ENCODE assay signal across 16 mouse cellular contexts in the genomic region with DNA sequence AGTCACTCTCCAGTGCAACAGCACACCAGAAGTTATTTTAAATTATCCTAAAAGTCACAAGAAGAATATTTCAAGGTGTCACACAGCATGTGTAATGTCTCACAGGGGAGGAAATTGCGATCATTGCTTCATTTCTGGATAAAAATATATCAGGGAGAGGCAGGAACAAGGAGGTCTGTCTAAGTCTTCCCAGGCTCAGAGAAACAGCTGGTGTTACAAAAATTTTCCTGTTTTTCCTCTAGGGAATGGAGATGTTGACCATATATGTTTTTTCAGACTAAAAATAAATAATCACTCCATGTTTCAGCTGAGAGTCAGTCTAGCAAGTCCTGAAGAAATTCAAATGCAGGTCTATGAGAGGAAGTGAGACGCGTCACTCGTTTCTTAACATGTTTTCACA.
A peak's percentile ranks its signal among the peaks of the same experiment; 100 is the strongest.
DNase-seq lines count a peak whose midpoint lies in the region; ATAC-seq and TF ChIP-seq lines count a peak whose summit lies in the region.
"Had no signal": no experiment of that assay in that cellular context is flagged by ENCODE, and none has a peak within 500 bp of the region (broad histone marks: within the 10 kb centered on the region; RNA-seq: fewer than 3 reads in every experiment).

No protein-coding gene starts in this region.

- TF ChIP-seq POLR2A in heart, adult 2 months (IDR thresholded peaks at IDR 0.05; ENCODE audit: insufficient read depth, low read depth, low read length): no peak
- no peak for TF ChIP-seq POLR2A in kidney, adult 2 months (IDR thresholded peaks at IDR 0.05; ENCODE audit: low read depth, low read length)

- intact Hi-C loops in heart, adult 2 months (cut with DNase I): no loop called here

- H3K9me3 ChIP-seq in kidney, embryonic 14.5 days (ENCODE audit: control insufficient read depth, low read length): no peaks in the 10 kb centered on the region
- H3K9me3 ChIP-seq in lung, postnatal 0 days (ENCODE audit: low read length): no peaks in the 10 kb centered on the region
- H3K9me3 ChIP-seq: embryonic facial prominence, embryonic 12.5 days; forebrain, embryonic 15.5 days; hindbrain, embryonic 13.5 days had no signal

- H3K79me2 ChIP-seq in heart, adult 2 months (replicated peaks; ENCODE audit: control insufficient read depth, insufficient read depth, low read length): no peaks in the 10 kb centered on the region

- no peaks in the 10 kb centered on the region for H3K36me3 ChIP-seq in heart, adult 2 months (ENCODE audit: control insufficient read depth, insufficient read depth, low read length)
- H3K36me3 ChIP-seq in kidney, embryonic 14.5 days (ENCODE audit: control insufficient read depth, insufficient read depth, low read length): no peaks in the 10 kb centered on the region
- no peaks in the 10 kb centered on the region for H3K36me3 ChIP-seq in kidney, adult 2 months (ENCODE audit: control insufficient read depth, insufficient read depth, low read length)
- no peaks in the 10 kb centered on the region for H3K36me3 ChIP-seq in lung, postnatal 0 days (ENCODE audit: insufficient read depth, low read length)
- H3K36me3 ChIP-seq: embryonic facial prominence, embryonic 12.5 days; forebrain, embryonic 15.5 days; hindbrain, embryonic 13.5 days had no signal

- no peak overlapping the region for H3K4me3 ChIP-seq in heart, adult 2 months
- no peak overlapping the region for H3K4me3 ChIP-seq in kidney, embryonic 14.5 days (ENCODE audit: low read length)
- H3K4me3 ChIP-seq in kidney, adult 2 months (ENCODE audit: insufficient read depth, low read depth, low read length): no peak overlapping the region
- H3K4me3 ChIP-seq in lung, postnatal 0 days (ENCODE audit: low read depth, low read length): no peak overlapping the region
- H3K4me3 ChIP-seq: embryonic facial prominence, embryonic 12.5 days; forebrain, embryonic 15.5 days; hindbrain, embryonic 13.5 days had no signal

- no peaks in the 10 kb centered on the region; the same call in 1 of the 2 replicates for H3K4me1 ChIP-seq in heart, adult 2 months (ENCODE audit: control insufficient read depth, insufficient read depth, low read length)
- no peaks in the 10 kb centered on the region for H3K4me1 ChIP-seq in kidney, embryonic 14.5 days (ENCODE audit: control insufficient read depth, insufficient read depth, low read length)
- no peaks in the 10 kb centered on the region for H3K4me1 ChIP-seq in kidney, adult 2 months (ENCODE audit: control insufficient read depth, insufficient read depth, low read length)
- no peaks in the 10 kb centered on the region for H3K4me1 ChIP-seq in lung, postnatal 0 days (ENCODE audit: insufficient read depth, low read depth, low read length)
- H3K4me1 ChIP-seq: embryonic facial prominence, embryonic 12.5 days; forebrain, embryonic 15.5 days; hindbrain, embryonic 13.5 days had no signal

- H3K4me2 ChIP-seq in kidney, embryonic 14.5 days (replicated peaks; ENCODE audit: low read depth, low read length): no peak overlapping the region
- no peak overlapping the region for H3K4me2 ChIP-seq in lung, postnatal 0 days (replicated peaks; ENCODE audit: low read depth, low read length)
- H3K4me2 ChIP-seq: embryonic facial prominence, embryonic 12.5 days; forebrain, embryonic 15.5 days; hindbrain, embryonic 13.5 days had no signal

- 0 out of 2 replicates have a peak, but pooled peaks have one; percentile 43 for ATAC-seq in kidney, embryonic 14.5 days (ENCODE audit: low FRiP score, low TSS enrichment)
- no peak for ATAC-seq in lung, postnatal 0 days
- ATAC-seq: forebrain, embryonic 15.5 days; hindbrain, postnatal 0 days had no signal

- no peak for DNase-seq in heart, adult 2 months
- DNase-seq in heart, postnatal 4 days: no peak
- DNase-seq in kidney, adult 2 months: no peak
- DNase-seq in lung, postnatal 0 days (ENCODE audit: low spot score): peak; percentile 25
- no peak for DNase-seq in lung, postnatal 36 days
- DNase-seq in right cerebral cortex, adult 18-20 months: no peak
- DNase-seq: adrenal gland, postnatal 10 days; cerebellum, adult 11-12 months; cerebellum, adult 9-10 months; cerebellum, postnatal 25 days; gastrocnemius, postnatal 36 days had no signal

- H3K27me3 ChIP-seq in heart, adult 2 months (ENCODE audit: control insufficient read depth, insufficient read depth, low read length): no peaks in the 10 kb centered on the region
- no peaks in the 10 kb centered on the region for H3K27me3 ChIP-seq in kidney, embryonic 14.5 days (ENCODE audit: control insufficient read depth, insufficient read depth, low read length)
- H3K27me3 ChIP-seq in kidney, adult 2 months (replicated peaks; ENCODE audit: control insufficient read depth, insufficient read depth, low read length): no peaks in the 10 kb centered on the region
- H3K27me3 ChIP-seq in lung, postnatal 0 days (replicated peaks; ENCODE audit: insufficient read depth, low read length): no peaks in the 10 kb centered on the region
- H3K27me3 ChIP-seq: embryonic facial prominence, embryonic 12.5 days; forebrain, embryonic 15.5 days; hindbrain, embryonic 13.5 days had no signal

- 40% methylated on average over 4 of the region's 4 CpGs for WGBS in heart, adult 2 months
- 59% methylated on average over 4 of the region's 4 CpGs for WGBS in kidney, embryonic 14.5 days
- 71% methylated on average over 4 of the region's 4 CpGs for WGBS in kidney, adult 2 months
- WGBS in lung, postnatal 0 days: 61% methylated on average over 4 of the region's 4 CpGs

- TF ChIP-seq EP300 in heart, adult 2 months (IDR thresholded peaks at IDR 0.05; ENCODE audit: insufficient read depth, low read depth, low read length): no peak
- TF ChIP-seq EP300 in lung, postnatal 0 days (IDR thresholded peaks at IDR 0.05): 0 out of 2 replicates have a peak, but pooled peaks have one; percentile 21

- H3K27ac ChIP-seq in heart, adult 2 months: peak overlapping the region; percentile 36
- H3K27ac ChIP-seq in kidney, embryonic 14.5 days (ENCODE audit: low read depth, low read length): no peak overlapping the region
- no peak overlapping the region for H3K27ac ChIP-seq in kidney, adult 2 months (ENCODE audit: insufficient read depth, low read depth, low read length)
- no peak overlapping the region for H3K27ac ChIP-seq in lung, postnatal 0 days (ENCODE audit: low read length)
- H3K27ac ChIP-seq: embryonic facial prominence, embryonic 12.5 days; forebrain, embryonic 15.5 days; hindbrain, embryonic 13.5 days; hindbrain, postnatal 0 days had no signal

- H3K9ac ChIP-seq in heart, adult 2 months (ENCODE audit: low read depth, low read length): no peak overlapping the region
- H3K9ac ChIP-seq in kidney, embryonic 14.5 days (ENCODE audit: low read depth, low read length): no peak overlapping the region
- H3K9ac ChIP-seq in lung, postnatal 0 days (replicated peaks; ENCODE audit: low read depth): no peak overlapping the region
- H3K9ac ChIP-seq: embryonic facial prominence, embryonic 12.5 days; forebrain, embryonic 15.5 days; hindbrain, embryonic 13.5 days had no signal

- TF ChIP-seq CTCF in heart, adult 2 months (IDR thresholded peaks at IDR 0.05): no peak
- no peak for TF ChIP-seq CTCF in kidney, adult 2 months (conservative IDR thresholded peaks at IDR 0.05; ENCODE audit: insufficient read depth, insufficient read length, low read depth, low read length)
- no peak for TF ChIP-seq CTCF in lung, postnatal 0 days (IDR thresholded peaks at IDR 0.05)
